Mouse (Mus musculus) leukemia stem cell, adult 10-12 weeks (primary cell): ENCODE results near the gene Klf3. TPM values are rescaled to one million over a fixed set of nuclear protein-coding genes. Genes with fewer than 3 reads are reported as not detected.

ENCODE experiments used
- polyA plus RNA-seq: library from polyadenylated mRNA; stranded (reverse); fragments of >175 nt; gene quantifications from 2 replicates; pipeline ENCODE4 v1.2.3, GENCODE M21; 2012; ENCODE audit warnings: low replicate concordance

Klf3 gene
- polyA plus RNA-seq, result 565 and 602 TPM in 2 replicates

GRCm38 (mm10) chr5:64802795-64803719, at the start of gene Klf3:
Gene Klf3 (plus strand): TSS chr5:64803388.

Other genes with a start within 250 kb of the Klf3 start
- gene Tlr1, start 130.2 kb downstream of the Klf3 start, polyA plus RNA-seq, result 0.61 and 1.2 TPM in 2 replicates
- 0.58 TPM in 1 of 2 replicates, not detected in the other for gene Tlr6, start 156.7 kb downstream of the Klf3 start, polyA plus RNA-seq
- 0.13 TPM in 1 of 2 replicates, not detected in the other for gene Fam114a1, start 166.7 kb downstream of the Klf3 start, polyA plus RNA-seq